Mouse (Mus musculus): ENCODE measurements around the gene Bcl3. TPM values are rescaled to one million over a fixed set of nuclear protein-coding genes. Genes with fewer than 3 reads are reported as not detected.
A peak's percentile ranks its signal among the peaks of the same experiment; 100 is the strongest.

The Bcl3 gene
- polyA plus RNA-seq, 1 experiment = 226 TPM

GRCm38 (mm10) chr7:19817382-19818105 is 5.0 kb downstream of the Bcl3 start:
- peak; percentile 33; the same call in 1 of the 2 replicates for TF ChIP-seq POLR2A (IDR thresholded peaks at IDR 0.05; ENCODE audit: low read depth, low read length)
- no peak for TF ChIP-seq CTCF (IDR thresholded peaks at IDR 0.05; ENCODE audit: extremely low read depth, insufficient read length, insufficient replicate concordance, low read depth, low read length)
- WGBS = 17% methylated on average over 15 of the region's 15 CpGs
- Histone ChIP-seq H3K27me3 (ENCODE audit: control insufficient read depth, insufficient read depth, low read length) (no peaks in the 10 kb centered on the region), H3K4me1 (ENCODE audit: control insufficient read depth, insufficient read depth, insufficient read length, low read length) (peaks cover 29% of the 10 kb centered on the region), H3K36me3 (ENCODE audit: control insufficient read depth, insufficient read depth, low read length) (peaks cover 32% of the 10 kb centered on the region), H3K27ac (ENCODE audit: insufficient read depth, low read depth, low read length) (peak overlapping the region; percentile 90), H3K4me3 (ENCODE audit: low read depth, low read length) (peak overlapping the region; percentile 65)

- Histone ChIP-seq H3K36me3 (ENCODE audit: control insufficient read depth, insufficient read depth, low read length) (peaks cover 43% of the 10 kb centered on the region), H3K4me3 (ENCODE audit: low read depth, low read length) (peak overlapping the region; percentile 65), H3K27ac (ENCODE audit: insufficient read depth, low read depth, low read length) (peak overlapping the region; percentile 90), H3K4me1 (ENCODE audit: control insufficient read depth, insufficient read depth, insufficient read length, low read length) (peaks cover 29% of the 10 kb centered on the region), H3K27me3 (ENCODE audit: control insufficient read depth, insufficient read depth, low read length) (no peaks in the 10 kb centered on the region)
- WGBS = 2% methylated on average over 28 of the region's 28 CpGs
- TF ChIP-seq POLR2A (IDR thresholded peaks at IDR 0.05; ENCODE audit: low read depth, low read length) = peak; percentile 25; the same call in 1 of the 2 replicates
- TF ChIP-seq CTCF (IDR thresholded peaks at IDR 0.05; ENCODE audit: extremely low read depth, insufficient read length, insufficient replicate concordance, low read depth, low read length) = no peak
Observed at GRCm38 (mm10) chr7:19816224-19816771, 6.3 kb downstream of the Bcl3 start.

GRCm38 (mm10) chr7:19815296-19816223 is 7.0 kb downstream of the Bcl3 start:
- Histone ChIP-seq H3K27ac (ENCODE audit: insufficient read depth, low read depth, low read length) (peak overlapping the region; percentile 75), H3K4me3 (ENCODE audit: low read depth, low read length) (peak overlapping the region; percentile 65), H3K4me1 (ENCODE audit: control insufficient read depth, insufficient read depth, insufficient read length, low read length) (peaks cover 29% of the 10 kb centered on the region), H3K36me3 (ENCODE audit: control insufficient read depth, insufficient read depth, low read length) (peaks cover 50% of the 10 kb centered on the region), H3K27me3 (ENCODE audit: control insufficient read depth, insufficient read depth, low read length) (no peaks in the 10 kb centered on the region)
- 40% methylated on average over 17 of the region's 17 CpGs for WGBS
- TF ChIP-seq CTCF (IDR thresholded peaks at IDR 0.05; ENCODE audit: extremely low read depth, insufficient read length, insufficient replicate concordance, low read depth, low read length) (no peak), POLR2A (IDR thresholded peaks at IDR 0.05; ENCODE audit: low read depth, low read length) (no peak)

GRCm38 (mm10) chr7:19813579-19814122 is 8.9 kb downstream of the Bcl3 start:
- no peak overlapping the region for H3K27ac ChIP-seq (ENCODE audit: insufficient read depth, low read depth, low read length)
- no peak overlapping the region for H3K4me3 ChIP-seq (ENCODE audit: low read depth, low read length)
- H3K27me3 ChIP-seq (ENCODE audit: control insufficient read depth, insufficient read depth, low read length) = no peaks in the 10 kb centered on the region
- no peak for TF ChIP-seq POLR2A (IDR thresholded peaks at IDR 0.05; ENCODE audit: low read depth, low read length)
- no peak for TF ChIP-seq CTCF (IDR thresholded peaks at IDR 0.05; ENCODE audit: extremely low read depth, insufficient read length, insufficient replicate concordance, low read depth, low read length)
- peaks cover 60% of the 10 kb centered on the region for H3K36me3 ChIP-seq (ENCODE audit: control insufficient read depth, insufficient read depth, low read length)
- H3K4me1 ChIP-seq (ENCODE audit: control insufficient read depth, insufficient read depth, insufficient read length, low read length) = peaks cover 18% of the 10 kb centered on the region
- 77% methylated on average over 6 of the region's 6 CpGs for WGBS

GRCm38 (mm10) chr7:19813161-19813560 is 9.4 kb downstream of the Bcl3 start:
- Histone ChIP-seq H3K27ac (ENCODE audit: insufficient read depth, low read depth, low read length) (no peak overlapping the region), H3K36me3 (ENCODE audit: control insufficient read depth, insufficient read depth, low read length) (peaks cover 62% of the 10 kb centered on the region), H3K4me1 (ENCODE audit: control insufficient read depth, insufficient read depth, insufficient read length, low read length) (peaks cover 14% of the 10 kb centered on the region), H3K4me3 (ENCODE audit: low read depth, low read length) (no peak overlapping the region), H3K27me3 (ENCODE audit: control insufficient read depth, insufficient read depth, low read length) (no peaks in the 10 kb centered on the region)
- WGBS = 94% methylated on average over 4 of the region's 4 CpGs
- TF ChIP-seq CTCF (IDR thresholded peaks at IDR 0.05; ENCODE audit: extremely low read depth, insufficient read length, insufficient replicate concordance, low read depth, low read length) (no peak), POLR2A (IDR thresholded peaks at IDR 0.05; ENCODE audit: low read depth, low read length) (no peak)

- TF ChIP-seq POLR2A (IDR thresholded peaks at IDR 0.05; ENCODE audit: low read depth, low read length) (no peak), CTCF (IDR thresholded peaks at IDR 0.05; ENCODE audit: extremely low read depth, insufficient read length, insufficient replicate concordance, low read depth, low read length) (no peak)
- Histone ChIP-seq H3K27ac (ENCODE audit: insufficient read depth, low read depth, low read length) (no peak overlapping the region), H3K27me3 (ENCODE audit: control insufficient read depth, insufficient read depth, low read length) (no peaks in the 10 kb centered on the region), H3K4me1 (ENCODE audit: control insufficient read depth, insufficient read depth, insufficient read length, low read length) (peaks cover 4% of the 10 kb centered on the region; the same call in 1 of the 2 replicates), H3K36me3 (ENCODE audit: control insufficient read depth, insufficient read depth, low read length) (peaks cover 74% of the 10 kb centered on the region), H3K4me3 (ENCODE audit: low read depth, low read length) (no peak overlapping the region)
- WGBS = 66% methylated on average over 22 of the region's 22 CpGs
Observed at GRCm38 (mm10) chr7:19811114-19811513, 11.5 kb downstream of the Bcl3 start.

Data from small intestine, adult 2 months (tissue).